In the genomic region with DNA sequence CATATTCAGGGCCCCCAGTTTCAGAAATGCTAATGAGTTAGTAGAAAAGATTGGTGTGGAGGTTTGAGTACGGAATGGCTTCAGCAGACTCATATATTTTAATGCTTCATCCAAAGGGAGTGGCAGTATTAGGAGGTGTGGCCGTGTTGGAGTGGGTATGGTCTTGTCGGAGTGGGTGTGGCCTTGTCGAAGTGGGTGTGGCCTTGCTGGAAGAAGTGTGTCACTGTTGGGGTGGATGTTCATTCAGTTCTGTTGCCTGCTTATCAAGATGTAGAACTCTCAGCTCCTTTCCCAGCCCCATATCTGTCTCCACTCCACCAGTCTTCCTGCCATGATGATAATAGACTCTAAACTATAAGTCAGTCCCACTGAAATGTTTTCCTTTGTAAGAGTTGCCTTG, we compare ENCODE assay signal across 23 mouse cellular contexts. TPM values are rescaled to one million over a fixed set of nuclear protein-coding genes. Genes with fewer than 3 reads are reported as not detected.
"Had no signal": no experiment of that assay in that cellular context is flagged by ENCODE, and none has a peak within 500 bp of the region (broad histone marks: within the 10 kb centered on the region; RNA-seq: fewer than 3 reads in every experiment).

No protein-coding gene starts in this region.

- H3K36me3 ChIP-seq: limb, embryonic 10.5 days; limb, embryonic 13.5 days; neural tube, embryonic 12.5 days; neural tube, embryonic 15.5 days had no signal

- H3K4me3 ChIP-seq: limb, embryonic 10.5 days; limb, embryonic 13.5 days; megakaryocyte, embryonic 14.5 days; neural tube, embryonic 12.5 days; neural tube, embryonic 15.5 days had no signal

- H3K27me3 ChIP-seq: limb, embryonic 13.5 days; neural tube, embryonic 12.5 days; neural tube, embryonic 15.5 days had no signal

- H3K9ac ChIP-seq: limb, embryonic 13.5 days; liver, embryonic 14.5 days; liver, postnatal 0 days; lung, embryonic 14.5 days; neural tube, embryonic 12.5 days; neural tube, embryonic 15.5 days had no signal

- DNase-seq: kidney, adult 18-20 months; kidney, adult 9 months; kidney, postnatal 14 days; kidney, postnatal 4 days; liver, postnatal 0 days; lung, embryonic 14.5 days; midbrain, embryonic 14.5 days; right cerebral cortex, adult 18-20 months; right cerebral cortex, postnatal 14 days; right cerebral cortex, postnatal 4 days; thymus, postnatal 25 days had no signal

- H3K27ac ChIP-seq: limb, embryonic 10.5 days; limb, embryonic 13.5 days; liver, embryonic 14.5 days; macrophage; neural tube, embryonic 12.5 days; neural tube, embryonic 15.5 days; stomach, postnatal 0 days had no signal

- H3K9me3 ChIP-seq: limb, embryonic 10.5 days; limb, embryonic 13.5 days; neural tube, embryonic 12.5 days; neural tube, embryonic 15.5 days had no signal

- H3K4me1 ChIP-seq: limb, embryonic 10.5 days; limb, embryonic 13.5 days; neural tube, embryonic 12.5 days; neural tube, embryonic 15.5 days had no signal

RNA-seq across cellular contexts. Expression of gene Gm9817, which starts 13.5 kb away (rescaled TPM):
- total RNA-seq: layer of hippocampus, adult 18-20 months; liver, adult 2 months had no signal
- polyA plus RNA-seq: kidney, embryonic 16.5 days; limb, embryonic 10.5 days; limb, embryonic 13.5 days; liver, adult 2 months; liver, embryonic 14.5 days; liver, postnatal 0 days; lung, embryonic 14.5 days; midbrain, embryonic 14.5 days; neural tube, embryonic 12.5 days; neural tube, embryonic 15.5 days; thymus, postnatal 0 days had no signal
